Mouse (Mus musculus) thymus, adult 18-20 months (tissue): ENCODE data around the gene Cdk1.
A peak's percentile ranks its signal among the peaks of the same experiment; 100 is the strongest.
"Not testable (repeated sequence)": the region's sequence is repeated elsewhere in the genome, so short reads cannot be mapped to it uniquely, and the experiment has no call there.

Source experiments
- DNase-seq, 2 experiments: peaks; one replicate each; pipeline ENCODE4 v3.0.0; 2022; ENCODE audit warnings: mixed read lengths in 2 of 2

The Cdk1 gene

GRCm38 (mm10) chr10:69352212-69353085, at the start of gene Cdk1:
Gene Cdk1, minus strand, starts transcription at chr10:69352938.
- peak; percentile 86 to 90 for DNase-seq

GRCm38 (mm10) chr10:69399814-69400385, 47.2 kb upstream of the Cdk1 start:
- no peak for DNase-seq

DNA sequence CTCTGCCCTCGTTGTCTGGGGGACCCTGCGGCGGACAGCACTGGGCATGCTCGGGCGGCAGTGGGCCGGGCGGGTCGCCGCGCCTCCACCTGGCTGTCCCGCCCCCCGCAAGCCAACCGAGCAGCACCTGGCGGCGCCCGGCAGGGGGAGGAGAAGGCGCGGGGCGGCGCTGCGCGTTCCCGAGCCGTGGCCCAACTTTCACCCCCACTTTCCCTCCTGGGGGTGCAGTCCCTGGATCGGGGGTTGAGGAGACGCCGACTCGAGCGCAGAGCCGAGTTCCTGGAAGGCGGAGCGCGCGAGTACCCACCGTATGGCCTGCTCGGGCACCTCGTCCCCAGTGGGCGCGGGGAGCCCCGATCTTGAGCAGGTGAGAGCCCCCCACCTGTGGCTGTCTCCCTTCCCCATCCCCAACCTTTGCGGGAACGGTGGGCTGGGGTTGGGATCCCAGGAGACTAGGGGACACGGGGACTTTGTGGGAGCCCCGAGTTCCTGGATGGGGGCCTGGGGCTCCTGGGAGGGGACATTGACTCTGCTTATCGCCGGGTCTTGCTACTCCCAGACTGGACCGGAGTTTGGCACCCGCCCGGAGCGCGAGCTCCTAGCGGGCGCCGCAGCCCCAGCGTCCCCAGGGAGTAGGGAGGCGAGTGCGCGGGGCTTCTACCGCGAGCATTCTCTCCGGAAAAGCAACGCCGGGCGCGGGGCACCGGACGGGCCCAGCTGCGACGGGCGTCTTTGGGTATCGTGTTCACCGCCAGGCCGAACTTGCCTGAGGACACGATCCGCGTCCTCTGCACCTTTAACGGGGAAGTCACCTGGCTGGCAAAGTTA, 46.2 kb upstream of the Cdk1 start, which contains the start of gene Ank3:
Gene Ank3 (plus strand): TSS at position 11 of the 828 bp plus-strand sequence.
- DNase-seq = no peak

DNA sequence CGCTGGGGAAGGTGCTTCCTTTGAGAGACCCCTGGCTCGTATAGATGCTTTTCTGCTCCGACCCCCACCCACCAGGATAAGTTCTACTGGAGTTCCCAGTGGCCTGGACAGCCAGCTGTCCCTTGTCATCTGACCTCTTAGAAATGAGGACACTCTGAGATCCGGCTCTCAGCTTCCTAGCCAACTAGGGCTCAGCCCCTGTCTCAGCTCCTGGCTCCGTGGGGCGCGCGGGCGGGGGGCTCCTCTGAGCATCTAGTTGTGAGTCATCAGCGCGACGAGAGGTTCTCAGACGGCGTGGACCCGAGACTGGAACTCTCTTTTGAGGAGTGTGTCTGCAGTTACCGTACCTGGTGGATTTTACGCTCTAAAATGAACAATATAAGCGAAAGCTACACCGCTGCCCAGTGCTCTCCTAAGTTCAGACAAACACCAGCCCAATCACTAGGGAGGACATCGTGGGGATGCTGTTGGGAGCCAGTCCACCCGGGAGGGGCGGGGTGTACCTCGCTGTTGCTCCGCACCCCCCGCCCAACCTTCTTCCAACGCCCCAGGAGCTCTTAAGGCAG, 45.5 kb upstream of the Cdk1 start:
- DNase-seq = no peak

- no peak for DNase-seq
These were observed 36.8 kb upstream of the Cdk1 start for GRCm38 (mm10) chr10:69389511-69389910.

- no peak for DNase-seq
These were observed 34.0 kb upstream of the Cdk1 start for GRCm38 (mm10) chr10:69386767-69387166.

- DNase-seq = no peak
These were observed 32.4 kb upstream of the Cdk1 start for GRCm38 (mm10) chr10:69385136-69385535.

- no peak for DNase-seq
These were observed 31.9 kb upstream of the Cdk1 start for GRCm38 (mm10) chr10:69384640-69385039.

- DNase-seq = no peak
These were observed 30.4 kb upstream of the Cdk1 start for GRCm38 (mm10) chr10:69383186-69383585.

GRCm38 (mm10) chr10:69375154-69375553, 22.4 kb upstream of the Cdk1 start:
- no peak for DNase-seq

- DNase-seq = no peak
These were observed 21.2 kb upstream of the Cdk1 start for GRCm38 (mm10) chr10:69373796-69374550.

- DNase-seq = no peak
These were observed 19.3 kb upstream of the Cdk1 start for GRCm38 (mm10) chr10:69372061-69372460.

DNA sequence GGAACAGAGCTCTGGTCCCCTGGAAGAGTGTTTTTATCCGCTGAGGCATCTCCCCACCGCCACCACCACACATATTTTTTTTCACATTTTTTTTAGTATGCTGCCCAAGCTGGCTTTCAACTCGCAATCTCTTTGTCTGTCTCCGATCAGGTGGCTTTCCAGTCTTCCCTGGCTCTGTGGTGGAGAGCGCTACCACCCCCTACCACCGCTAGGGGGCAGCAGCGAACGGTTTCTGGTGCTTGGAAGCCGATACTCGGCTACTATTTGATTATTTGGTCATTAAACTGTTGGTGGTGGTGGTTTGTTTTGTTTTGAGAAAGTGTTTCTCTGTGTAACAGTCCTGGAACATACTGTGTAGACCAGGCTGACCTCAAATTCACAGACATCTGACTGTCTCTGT, 18.7 kb upstream of the Cdk1 start:
- DNase-seq = no peak

DNA sequence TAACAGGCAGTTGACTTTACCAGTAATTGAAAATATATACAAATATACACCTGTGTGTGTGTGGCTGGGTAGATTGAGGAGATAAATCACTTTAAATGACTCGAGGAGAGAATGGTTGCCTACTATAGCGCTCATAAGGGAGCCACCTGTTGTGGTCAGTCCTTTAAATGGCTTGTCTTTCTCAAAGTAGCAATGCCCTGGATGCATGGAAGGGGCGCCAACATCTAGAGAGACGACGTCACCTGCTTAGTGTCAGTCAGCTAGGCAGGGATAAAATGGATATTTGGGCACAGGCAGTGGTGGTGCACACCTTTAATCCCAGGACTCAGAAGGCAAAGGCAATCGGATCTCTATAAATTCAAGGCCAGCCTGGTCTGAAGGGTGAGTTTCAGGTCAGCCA, 16.6 kb upstream of the Cdk1 start:
- DNase-seq = no peak

- DNase-seq = no peak
These were observed 14.2 kb upstream of the Cdk1 start for GRCm38 (mm10) chr10:69366877-69367387.

DNA sequence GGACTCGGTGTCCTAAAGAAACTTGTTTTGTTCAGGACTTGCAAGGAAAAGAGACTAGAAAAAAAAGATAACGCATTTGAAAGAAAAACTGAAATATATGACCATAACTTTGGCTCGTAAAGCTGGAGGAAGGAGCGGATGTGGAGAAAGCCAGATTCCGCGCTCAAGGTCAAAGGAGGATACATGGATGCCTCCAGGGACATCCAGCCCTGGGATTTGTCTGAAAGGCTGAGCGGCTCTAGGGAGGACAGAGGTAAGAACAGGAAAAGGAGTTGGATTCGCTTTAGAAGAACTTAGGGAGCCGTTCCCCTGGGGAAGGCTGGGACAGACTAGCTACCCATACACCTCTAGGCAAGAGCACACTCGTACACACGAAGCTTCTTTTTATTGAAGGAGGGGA, 13.5 kb upstream of the Cdk1 start:
- no peak for DNase-seq

- DNase-seq = no peak
These were observed 6.9 kb upstream of the Cdk1 start for GRCm38 (mm10) chr10:69359666-69360065.

- not testable (repeated sequence) for DNase-seq
These were observed 345 bp upstream of the Cdk1 start for GRCm38 (mm10) chr10:69353086-69353479.

GRCm38 (mm10) chr10:69351842-69352211, 911 bp downstream of the Cdk1 start:
- no peak for DNase-seq

- no peak for DNase-seq
These were observed 1.5 kb downstream of the Cdk1 start for GRCm38 (mm10) chr10:69351071-69351841.

DNA sequence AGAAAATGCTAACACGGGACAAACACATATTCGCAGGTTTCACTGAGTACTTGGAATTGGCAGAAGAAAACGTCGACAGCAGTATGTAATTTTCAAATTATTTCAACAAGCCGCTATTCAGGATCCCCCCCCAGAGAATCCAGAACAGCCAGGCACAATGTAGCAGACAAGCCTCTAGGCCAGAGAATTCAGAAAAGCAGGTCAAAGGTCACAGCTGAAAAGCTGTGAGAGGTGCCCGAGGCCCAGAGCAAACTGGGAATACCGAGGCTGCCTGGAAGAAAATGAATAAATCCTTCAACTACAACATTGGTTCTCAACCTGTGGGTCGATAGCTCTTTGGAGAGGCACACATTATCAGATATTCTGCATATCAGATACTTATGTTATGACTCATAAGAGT, 4.5 kb downstream of the Cdk1 start:
- no peak for DNase-seq
